Mouse (Mus musculus) forebrain, embryonic 15.5 days (tissue): ENCODE measurements at regions not wholly inside any gene's neighbourhood (a gene's known extent, or its start where the extent isn't known, plus 50 kb on each side); places are given as distances from the start of the nearest gene placed in this dataset.

Source experiments
- ATAC-seq: fragments of 200-750 bp; cut with Nextera tagmentation; replicated peaks from 2 replicates; pipeline ENCODE4 v1.8.0; 2017; ENCODE audit warnings: mild to moderate bottlenecking, moderate TSS enrichment, moderate library complexity
- H3K27ac ChIP-seq: fragments of 300-500 bp; sonication (generic); replicated peaks from 2 replicates; pipeline ENCODE4 v1.5.1; 2015; ENCODE audit warnings: mild to moderate bottlenecking, inconsistent platforms
- H3K27me3 ChIP-seq: fragments of 300-500 bp; sonication (generic); 2 replicates; pipeline ENCODE4 v1.6.1; 2015; ENCODE audit warnings: inconsistent platforms
- H3K36me3 ChIP-seq: fragments of 300-500 bp; sonication (generic); 2 replicates; pipeline ENCODE4 v1.6.1; 2015; ENCODE audit warnings: mild to moderate bottlenecking, inconsistent platforms
- H3K4me1 ChIP-seq: fragments of 300-500 bp; sonication (generic); 2 replicates; pipeline ENCODE4 v1.6.1; 2015; ENCODE audit warnings: inconsistent platforms
- H3K4me2 ChIP-seq: fragments of 300-500 bp; sonication (generic); replicated peaks from 2 replicates; pipeline ENCODE4 v1.6.1; 2015; ENCODE audit warnings: mild to moderate bottlenecking, inconsistent platforms
- H3K4me3 ChIP-seq: fragments of 300-500 bp; sonication (generic); 2 replicates; pipeline ENCODE4 v1.5.1; 2015; ENCODE audit warnings: mild to moderate bottlenecking, inconsistent platforms
- H3K9ac ChIP-seq: fragments of 300-500 bp; sonication (generic); replicated peaks from 2 replicates; pipeline ENCODE4 v1.6.1; 2015; ENCODE audit warnings: mild to moderate bottlenecking, inconsistent platforms
- H3K9me3 ChIP-seq: fragments of 300-500 bp; sonication (generic); 2 replicates; pipeline ENCODE4 v1.6.1; 2016; ENCODE audit warnings: inconsistent platforms
- WGBS: fragments of 180-500 bp; shearing (Covaris S2); methylation state at CpG from one replicate; pipeline ENCODE4 v1.1.7; 2015; ENCODE audit warnings: mixed read lengths; 5-methylcytosine and 5-hydroxymethylcytosine counted together

DNA sequence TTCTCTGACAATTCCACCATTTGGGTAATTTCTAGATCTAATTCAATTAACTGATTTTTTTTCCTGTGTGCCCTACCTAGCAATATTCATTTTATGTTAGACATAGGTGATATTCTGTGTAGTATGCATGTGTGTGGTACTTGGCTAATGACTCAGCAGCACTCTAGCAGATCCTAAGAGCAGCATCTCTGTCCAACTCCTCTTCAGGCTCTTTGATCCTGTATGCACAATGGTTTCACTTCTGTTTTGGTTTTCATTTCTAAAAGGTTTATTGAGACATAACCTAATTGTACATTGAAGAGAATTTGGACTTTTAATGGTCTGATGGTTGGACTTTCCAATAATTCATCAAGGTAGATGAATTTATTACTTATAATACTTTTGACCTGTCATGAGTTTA lies 308.8 kb upstream of the Gm765 start:
- Histone ChIP-seq H3K9me3 (no peaks in the 10 kb centered on the region), H3K36me3 (no peaks in the 10 kb centered on the region), H3K27me3 (no peaks in the 10 kb centered on the region), H3K4me2 (no peak overlapping the region), H3K4me3 (no peak overlapping the region), H3K4me1 (no peaks in the 10 kb centered on the region), H3K9ac (no peak overlapping the region), H3K27ac (no peak overlapping the region)
- ATAC-seq = no peak

DNA sequence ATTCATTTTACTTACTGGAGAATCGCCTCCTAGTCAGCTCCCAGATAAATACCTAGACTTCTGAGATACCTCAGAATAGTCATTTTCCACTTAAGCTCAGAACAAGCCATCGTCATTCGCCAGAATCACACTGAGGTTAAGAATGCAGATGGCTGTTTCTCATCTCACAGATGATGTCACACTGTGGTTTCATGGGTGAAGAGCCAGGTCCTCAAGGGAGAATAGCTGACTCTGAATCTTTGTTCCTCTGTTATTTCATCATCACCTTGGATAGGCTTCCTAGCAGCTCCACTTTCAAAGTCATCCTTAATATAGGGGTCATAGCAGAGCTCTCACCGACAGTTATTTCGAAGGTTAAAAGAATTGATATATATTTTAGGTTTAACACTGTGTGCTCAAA lies 297.8 kb upstream of the Gm765 start:
- Histone ChIP-seq H3K36me3 (no peaks in the 10 kb centered on the region), H3K9ac (no peak overlapping the region), H3K4me1 (no peaks in the 10 kb centered on the region), H3K27ac (no peak overlapping the region), H3K4me3 (no peak overlapping the region), H3K9me3 (no peaks in the 10 kb centered on the region), H3K4me2 (no peak overlapping the region), H3K27me3 (no peaks in the 10 kb centered on the region)
- no peak for ATAC-seq
- 94% methylated on average over 5 of the region's 5 CpGs for WGBS

DNA sequence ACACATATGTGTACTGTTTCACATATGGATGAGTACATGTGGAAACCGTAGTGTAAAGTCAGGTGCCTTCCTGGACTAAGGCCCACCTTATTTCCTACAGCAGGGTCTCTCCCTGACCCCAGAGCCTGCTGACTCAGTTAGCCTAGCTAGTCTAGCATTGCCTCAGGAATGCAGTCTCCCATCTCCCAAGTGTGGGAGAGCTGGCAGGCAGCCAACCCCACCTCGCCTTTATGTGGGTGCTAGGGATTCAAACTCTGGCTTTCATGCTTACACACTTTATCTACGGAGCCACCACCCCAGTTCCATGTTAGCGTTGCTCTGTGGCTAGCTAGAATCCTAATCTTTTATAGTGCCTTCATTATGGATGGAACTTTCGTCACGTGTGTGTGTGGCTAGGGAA lies 293.3 kb upstream of the Gm765 start:
- no peak for ATAC-seq
- Histone ChIP-seq H3K27ac (no peak overlapping the region), H3K4me3 (no peak overlapping the region), H3K36me3 (no peaks in the 10 kb centered on the region), H3K4me2 (no peak overlapping the region), H3K27me3 (no peaks in the 10 kb centered on the region), H3K9ac (no peak overlapping the region), H3K4me1 (no peaks in the 10 kb centered on the region), H3K9me3 (no peaks in the 10 kb centered on the region)
- 88% methylated on average over 6 of the region's 6 CpGs for WGBS

DNA sequence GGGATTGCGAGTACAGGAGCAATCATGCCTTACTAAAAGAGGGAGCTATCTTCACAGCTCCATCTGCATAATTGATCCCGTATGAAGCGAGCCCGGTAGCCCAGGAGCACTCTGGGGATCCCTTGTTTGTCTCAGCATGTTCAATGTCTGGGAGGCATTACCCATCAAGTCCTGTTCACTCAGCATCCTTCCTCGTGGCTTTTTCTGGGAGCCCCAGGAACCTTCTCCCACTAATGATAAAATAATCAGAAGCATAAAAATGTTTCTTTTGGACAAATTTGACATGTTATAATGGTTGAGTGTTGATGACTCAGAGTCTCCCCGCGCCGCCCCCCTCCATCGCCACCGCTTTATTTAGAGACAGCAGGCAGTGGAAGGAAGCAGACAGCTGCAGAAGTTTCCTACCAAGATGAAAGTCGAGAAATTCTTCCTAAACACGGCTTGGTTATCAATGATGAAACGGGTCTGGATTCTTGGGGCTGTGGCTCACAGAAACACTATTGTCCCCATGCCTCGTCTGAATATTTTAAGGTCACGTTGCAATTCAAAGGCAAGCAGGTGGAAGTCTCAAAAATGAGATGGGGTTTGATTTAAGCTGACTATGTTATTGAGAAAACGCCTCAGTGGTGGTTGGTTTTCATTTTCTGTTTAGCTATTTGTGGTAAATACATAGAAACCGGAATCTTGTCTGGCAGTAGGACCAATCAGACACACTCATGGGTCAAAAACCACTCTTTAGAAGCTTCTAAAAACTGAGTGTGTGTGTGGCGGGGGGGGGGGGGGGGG lies 289.9 kb upstream of the Gm765 start:
- H3K4me2 ChIP-seq = no peak overlapping the region
- no peak overlapping the region for H3K4me3 ChIP-seq
- no peak overlapping the region for H3K27ac ChIP-seq
- ATAC-seq = no peak
- no peak overlapping the region for H3K9ac ChIP-seq
- H3K27me3 ChIP-seq = no peaks in the 10 kb centered on the region
- H3K36me3 ChIP-seq = no peaks in the 10 kb centered on the region
- WGBS = 56% methylated on average over 18 of the region's 18 CpGs
- no peaks in the 10 kb centered on the region for H3K4me1 ChIP-seq
- no peaks in the 10 kb centered on the region for H3K9me3 ChIP-seq

DNA sequence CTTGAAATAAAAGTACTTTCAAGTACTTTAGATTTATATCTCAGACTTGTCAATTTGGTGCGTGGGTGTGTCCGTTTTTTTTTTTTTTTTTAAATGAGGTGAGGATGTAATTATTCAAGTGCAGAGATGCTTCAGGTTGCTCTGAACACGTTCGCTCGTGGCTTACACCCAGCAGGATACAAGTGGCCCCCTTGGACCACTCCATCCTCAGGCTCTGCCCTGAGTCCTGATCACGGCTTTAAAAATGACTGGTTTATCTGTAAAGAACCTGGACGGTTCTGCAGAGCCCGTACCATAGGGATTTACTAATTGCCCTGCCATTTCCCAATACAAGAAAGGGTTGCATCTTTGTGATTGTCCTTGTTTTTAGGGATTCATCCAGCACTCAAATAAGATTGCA lies 288.7 kb upstream of the Gm765 start:
- Histone ChIP-seq H3K36me3 (no peaks in the 10 kb centered on the region), H3K4me3 (no peak overlapping the region), H3K27ac (no peak overlapping the region), H3K4me2 (no peak overlapping the region), H3K9me3 (no peaks in the 10 kb centered on the region), H3K27me3 (no peaks in the 10 kb centered on the region), H3K9ac (no peak overlapping the region), H3K4me1 (peaks cover 4% of the 10 kb centered on the region; the same call in 1 of the 2 replicates)
- no peak for ATAC-seq
- WGBS = 75% methylated on average over 8 of the region's 8 CpGs

DNA sequence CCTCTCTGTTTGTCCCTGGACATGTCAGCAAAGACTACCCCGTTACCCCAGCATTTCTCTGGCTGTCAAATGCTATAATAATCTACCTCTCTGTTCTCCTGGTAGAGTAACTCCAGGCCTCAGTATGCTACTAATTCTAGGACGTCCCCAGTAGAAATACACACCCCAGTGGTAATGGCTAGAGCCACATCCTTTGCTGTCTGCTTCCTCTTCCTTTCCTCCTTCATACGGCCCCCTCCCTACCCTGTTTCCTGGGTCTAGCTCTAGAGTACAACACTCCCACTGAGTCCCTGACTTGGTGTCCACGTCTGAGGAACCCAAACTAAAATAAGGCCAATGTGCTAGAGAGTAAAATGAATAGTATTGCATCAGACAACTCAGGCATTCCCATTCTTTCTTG lies 287.1 kb upstream of the Gm765 start:
- H3K27me3 ChIP-seq = no peaks in the 10 kb centered on the region
- no peaks in the 10 kb centered on the region for H3K9me3 ChIP-seq
- H3K9ac ChIP-seq = no peak overlapping the region
- H3K36me3 ChIP-seq = no peaks in the 10 kb centered on the region
- no peak overlapping the region for H3K4me2 ChIP-seq
- H3K27ac ChIP-seq = no peak overlapping the region
- H3K4me1 ChIP-seq = peaks cover 8% of the 10 kb centered on the region; the same call in 1 of the 2 replicates
- 76% methylated on average over 4 of the region's 4 CpGs for WGBS
- ATAC-seq = no peak
- no peak overlapping the region for H3K4me3 ChIP-seq

DNA sequence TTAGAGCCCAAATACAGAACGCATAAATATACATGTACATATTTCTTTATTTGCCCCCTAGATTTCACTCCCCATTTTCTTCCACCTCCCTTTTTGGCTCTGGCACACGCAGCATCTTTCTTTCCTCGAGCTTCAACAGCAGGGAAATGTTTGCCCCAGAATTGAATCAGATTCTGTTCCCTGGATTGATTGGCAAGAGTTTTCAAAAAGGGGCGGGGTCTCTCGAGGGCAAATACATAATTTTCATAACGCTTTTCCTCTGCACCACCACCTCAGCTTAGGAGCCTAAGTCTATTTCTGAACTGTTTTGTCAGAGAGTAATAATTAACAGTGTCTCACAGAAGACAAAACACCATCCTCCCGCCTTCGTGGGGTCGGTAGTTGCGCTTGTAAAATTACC lies 283.9 kb upstream of the Gm765 start:
- no peak for ATAC-seq
- no peak overlapping the region for H3K9ac ChIP-seq
- H3K9me3 ChIP-seq = no peaks in the 10 kb centered on the region
- H3K4me1 ChIP-seq = peaks cover 8% of the 10 kb centered on the region; the same call in 1 of the 2 replicates
- H3K36me3 ChIP-seq = no peaks in the 10 kb centered on the region
- H3K27me3 ChIP-seq = no peaks in the 10 kb centered on the region
- no peak overlapping the region for H3K4me2 ChIP-seq
- WGBS = 64% methylated on average over 10 of the region's 10 CpGs
- H3K27ac ChIP-seq = no peak overlapping the region
- no peak overlapping the region for H3K4me3 ChIP-seq

DNA sequence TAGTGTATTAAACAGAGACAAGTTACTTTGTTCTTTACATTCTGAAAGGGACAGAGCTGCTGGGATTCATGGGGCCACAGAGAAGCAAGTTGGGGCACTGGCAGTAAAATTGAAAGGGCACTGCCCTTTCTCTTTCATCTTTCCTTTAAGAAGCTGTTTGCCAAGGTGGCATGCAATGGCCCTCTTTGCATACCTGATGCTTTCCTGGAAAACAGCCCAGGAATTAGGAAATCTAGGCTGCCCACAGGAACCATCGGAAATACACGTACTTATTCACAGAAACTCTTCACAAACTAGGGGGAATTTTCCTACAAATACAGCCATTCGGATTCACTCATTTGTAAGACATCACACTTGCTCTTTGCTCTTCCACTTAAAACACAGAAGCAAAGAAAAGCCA lies 278.3 kb upstream of the Gm765 start:
- no peak overlapping the region for H3K9ac ChIP-seq
- peaks cover 3% of the 10 kb centered on the region; the same call in 1 of the 2 replicates for H3K4me1 ChIP-seq
- no peaks in the 10 kb centered on the region for H3K9me3 ChIP-seq
- no peak overlapping the region for H3K4me2 ChIP-seq
- H3K27ac ChIP-seq = no peak overlapping the region
- WGBS = 66% methylated on average over 3 of the region's 3 CpGs
- H3K36me3 ChIP-seq = no peaks in the 10 kb centered on the region
- H3K4me3 ChIP-seq = no peak overlapping the region
- no peak for ATAC-seq
- no peaks in the 10 kb centered on the region for H3K27me3 ChIP-seq

DNA sequence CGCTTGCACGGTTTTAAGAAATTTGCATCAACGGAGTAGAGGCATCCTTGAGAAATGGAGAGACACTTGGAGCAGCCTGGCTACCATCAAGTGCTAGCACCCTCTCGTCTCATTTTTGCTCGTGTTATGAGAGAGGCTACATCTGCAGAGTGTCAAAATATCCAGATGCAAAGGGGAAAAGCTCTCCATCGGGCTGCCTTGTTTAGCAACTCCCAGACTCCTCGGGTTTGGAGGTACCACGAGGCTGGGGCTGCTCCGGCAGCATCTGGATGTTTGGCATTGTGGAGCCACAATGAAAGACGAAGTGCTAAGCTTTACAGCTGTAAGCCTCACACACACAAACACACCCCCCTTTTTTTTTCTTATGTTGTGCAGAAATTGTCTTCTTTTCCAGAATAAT lies 270.5 kb upstream of the Gm765 start:
- ATAC-seq = no peak
- Histone ChIP-seq H3K4me1 (no peaks in the 10 kb centered on the region), H3K9me3 (no peaks in the 10 kb centered on the region), H3K4me2 (no peak overlapping the region), H3K9ac (no peak overlapping the region), H3K36me3 (no peaks in the 10 kb centered on the region), H3K27me3 (no peaks in the 10 kb centered on the region), H3K27ac (no peak overlapping the region), H3K4me3 (no peak overlapping the region)
- 82% methylated on average over 10 of the region's 10 CpGs for WGBS

DNA sequence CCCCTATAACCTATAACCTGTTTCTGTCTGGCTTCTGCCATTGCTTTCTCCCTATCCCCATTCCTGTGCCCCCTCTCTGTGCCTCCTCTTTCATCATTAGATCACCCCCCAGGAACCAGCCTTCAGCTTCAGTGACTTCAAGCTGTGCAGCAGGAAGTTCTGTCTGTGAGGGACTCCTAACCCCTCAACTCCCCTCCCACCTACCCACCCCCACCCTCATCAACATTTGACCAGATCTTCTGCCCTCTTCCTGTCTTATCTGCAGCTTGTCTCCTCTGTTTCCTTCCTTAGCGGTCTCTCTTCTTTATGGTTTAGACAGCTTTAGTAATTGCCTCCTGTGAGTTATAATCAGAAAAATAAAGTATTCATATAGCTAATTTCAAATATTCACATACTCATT lies 266.6 kb upstream of the Gm765 start:
- WGBS = 73% methylated on average over 1 of the region's 1 CpGs
- Histone ChIP-seq H3K4me1 (no peaks in the 10 kb centered on the region), H3K9ac (no peak overlapping the region), H3K27me3 (no peaks in the 10 kb centered on the region), H3K36me3 (no peaks in the 10 kb centered on the region), H3K27ac (no peak overlapping the region), H3K4me3 (no peak overlapping the region), H3K9me3 (no peaks in the 10 kb centered on the region), H3K4me2 (no peak overlapping the region)
- ATAC-seq = no peak

DNA sequence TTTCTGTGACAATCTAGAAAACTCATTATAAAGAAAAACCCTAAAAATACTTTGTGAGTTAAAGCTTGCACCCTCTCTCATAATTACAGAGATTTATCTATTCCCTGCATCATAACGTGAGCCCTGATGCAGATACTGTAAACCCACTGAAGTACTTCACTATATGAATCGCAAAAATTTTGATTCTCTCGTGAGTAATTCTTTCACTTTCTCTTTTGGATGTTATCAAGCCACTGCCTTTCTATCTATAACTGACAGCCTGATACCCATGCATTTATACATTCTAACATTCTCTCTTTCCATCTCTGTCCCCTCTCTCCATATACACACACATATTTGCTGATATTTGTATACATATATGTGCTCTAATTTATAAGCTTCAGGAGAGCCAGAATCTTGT lies 264.1 kb upstream of the Gm765 start:
- WGBS = 88% methylated on average over 3 of the region's 3 CpGs
- ATAC-seq = no peak
- H3K4me1 ChIP-seq = no peaks in the 10 kb centered on the region
- H3K4me2 ChIP-seq = no peak overlapping the region
- no peaks in the 10 kb centered on the region for H3K9me3 ChIP-seq
- no peaks in the 10 kb centered on the region for H3K27me3 ChIP-seq
- H3K36me3 ChIP-seq = no peaks in the 10 kb centered on the region
- no peak overlapping the region for H3K9ac ChIP-seq
- H3K27ac ChIP-seq = no peak overlapping the region
- no peak overlapping the region for H3K4me3 ChIP-seq

DNA sequence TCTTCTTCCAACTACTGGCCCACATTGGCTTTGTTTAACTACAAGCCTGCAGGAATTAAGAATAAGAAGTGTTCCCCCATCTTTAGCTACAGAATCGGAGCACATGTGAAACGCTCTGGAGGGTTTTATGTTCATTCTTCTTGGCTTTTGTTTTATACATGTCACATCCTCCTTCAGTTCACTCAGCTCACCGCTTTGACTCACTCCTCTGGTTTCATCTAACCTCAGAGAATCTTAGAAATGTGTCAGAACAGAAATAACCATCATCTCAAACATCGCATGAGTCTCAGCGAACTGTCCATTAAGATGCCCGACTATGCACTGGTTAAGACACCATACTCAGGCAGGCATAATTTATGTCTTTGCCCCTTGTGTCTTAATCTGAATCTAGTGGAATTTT lies 255.1 kb upstream of the Gm765 start:
- Histone ChIP-seq H3K4me1 (no peaks in the 10 kb centered on the region), H3K9me3 (no peaks in the 10 kb centered on the region), H3K27ac (no peak overlapping the region), H3K9ac (no peak overlapping the region), H3K27me3 (no peaks in the 10 kb centered on the region), H3K4me3 (no peak overlapping the region), H3K4me2 (no peak overlapping the region), H3K36me3 (no peaks in the 10 kb centered on the region)
- no peak for ATAC-seq
- 90% methylated on average over 6 of the region's 6 CpGs for WGBS

DNA sequence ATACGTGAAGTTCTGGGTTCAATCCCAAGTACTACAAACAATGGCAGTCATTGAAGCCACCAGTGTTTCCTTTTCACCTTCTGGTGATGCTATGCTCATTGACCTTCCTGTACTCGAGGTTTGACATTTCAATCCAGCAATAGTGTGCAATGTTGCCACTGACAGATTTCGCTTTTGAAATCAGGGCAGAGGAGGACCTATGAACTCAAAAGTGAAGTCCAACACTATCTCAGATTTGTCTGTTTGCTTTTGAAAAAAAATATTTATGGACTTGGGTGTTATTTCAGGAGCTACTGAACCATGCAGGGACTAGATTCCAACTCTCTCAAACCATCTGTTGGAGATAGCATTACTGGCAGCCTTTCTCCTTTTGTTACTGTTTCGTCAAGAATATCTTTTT lies 248.4 kb upstream of the Gm765 start:
- H3K27me3 ChIP-seq = no peaks in the 10 kb centered on the region
- no peaks in the 10 kb centered on the region for H3K9me3 ChIP-seq
- H3K36me3 ChIP-seq = no peaks in the 10 kb centered on the region
- 79% methylated on average over 4 of the region's 4 CpGs for WGBS
- no peak overlapping the region for H3K9ac ChIP-seq
- no peaks in the 10 kb centered on the region for H3K4me1 ChIP-seq
- ATAC-seq = no peak
- no peak overlapping the region for H3K27ac ChIP-seq
- H3K4me2 ChIP-seq = no peak overlapping the region
- H3K4me3 ChIP-seq = no peak overlapping the region
